Mouse (Mus musculus) erythroblast, adult 5-6 weeks (primary cell): Measurements from ENCODE around the gene Rnaseh2b. TPM values are rescaled to one million over a fixed set of nuclear protein-coding genes. Genes with fewer than 3 reads are reported as not detected.

Experiments
- ATAC-seq: replicated peaks from 2 replicates; pipeline ENCODE4 v1.8.0; 2016; ENCODE audit warnings: moderate number of reproducible peaks, mild to moderate bottlenecking, moderate TSS enrichment, inconsistent platforms; ENCODE audit not compliant: poor library complexity, low FRiP score, severe bottlenecking
- total RNA-seq, 2 experiments: library from RNA; stranded (forward) in 1 of 2; stranded (reverse) in 1 of 2; fragments of 150-400 nt in 1 of 2; fragments of 200-764, 138-1000 nt in 1 of 2; gene quantifications; 2 replicates each; pipeline versions ENCODE4 v1.2.3 to v1.2.4; 2015 to 2017; ENCODE audit warnings: low replicate concordance in 2 of 2

The Rnaseh2b gene
- total RNA-seq (2015; ENCODE audit: low replicate concordance), result 24.4 and 32.8 TPM in 2 replicates
- 22.2 and 27.3 TPM in 2 replicates for total RNA-seq (2017; ENCODE audit: low replicate concordance)

GRCm38 (mm10) chr14:62292488-62293339 is at the start of gene Rnaseh2b, which contains the start of gene Dleu7:
Gene Rnaseh2b, plus strand, starts transcription at chr14:62292589.
Gene Dleu7, minus strand, starts transcription at chr14:62293047.
- no peak for ATAC-seq

- no peak for ATAC-seq
Observed at GRCm38 (mm10) chr14:62243530-62243929, 48.9 kb upstream of the Rnaseh2b start.

- ATAC-seq, result no peak
Observed at GRCm38 (mm10) chr14:62245557-62245956, 46.8 kb upstream of the Rnaseh2b start.

- ATAC-seq, result no peak
Observed at GRCm38 (mm10) chr14:62248345-62248744, 44.0 kb upstream of the Rnaseh2b start.

GRCm38 (mm10) chr14:62248796-62249195 is 43.6 kb upstream of the Rnaseh2b start:
- no peak for ATAC-seq

GRCm38 (mm10) chr14:62249251-62249650 is 43.1 kb upstream of the Rnaseh2b start:
- no peak for ATAC-seq

GRCm38 (mm10) chr14:62250046-62250445 is 42.3 kb upstream of the Rnaseh2b start:
- no peak for ATAC-seq

- no peak for ATAC-seq
Observed at GRCm38 (mm10) chr14:62251999-62252398, 40.4 kb upstream of the Rnaseh2b start.

GRCm38 (mm10) chr14:62254371-62254770 is 38.0 kb upstream of the Rnaseh2b start:
- ATAC-seq, result no peak

GRCm38 (mm10) chr14:62256066-62256465 is 36.3 kb upstream of the Rnaseh2b start:
- no peak for ATAC-seq

- ATAC-seq, result no peak
Observed at GRCm38 (mm10) chr14:62258125-62258524, 34.3 kb upstream of the Rnaseh2b start.

GRCm38 (mm10) chr14:62258978-62259536 is 33.3 kb upstream of the Rnaseh2b start:
- no peak for ATAC-seq

- no peak for ATAC-seq
Observed at GRCm38 (mm10) chr14:62270698-62271396, 21.5 kb upstream of the Rnaseh2b start.

GRCm38 (mm10) chr14:62273604-62274003 is 18.8 kb upstream of the Rnaseh2b start:
- no peak for ATAC-seq

- ATAC-seq, result no peak
Observed at GRCm38 (mm10) chr14:62282974-62283373, 9.4 kb upstream of the Rnaseh2b start.

GRCm38 (mm10) chr14:62288731-62289130 is 3.7 kb upstream of the Rnaseh2b start:
- no peak for ATAC-seq

GRCm38 (mm10) chr14:62291406-62291987 is 892 bp upstream of the Rnaseh2b start:
- ATAC-seq, result no peak

- ATAC-seq, result no peak
Observed at GRCm38 (mm10) chr14:62292166-62292487, 262 bp upstream of the Rnaseh2b start.

GRCm38 (mm10) chr14:62298808-62299207 is 6.4 kb downstream of the Rnaseh2b start:
- no peak for ATAC-seq

GRCm38 (mm10) chr14:62300031-62300430 is 7.6 kb downstream of the Rnaseh2b start:
- ATAC-seq, result no peak
